Mouse (Mus musculus) WW6 (cell line): ENCODE measurements around the gene Usp21.
"Not testable (repeated sequence)": the region's sequence is repeated elsewhere in the genome, so short reads cannot be mapped to it uniquely, and the experiment has no call there.

ENCODE experiments used
- DNase-seq: peaks from one replicate; pipeline ENCODE4 v3.0.0-alpha.2; 2013; ENCODE audit warnings: low read depth, low spot score

Gene Usp21

DNA sequence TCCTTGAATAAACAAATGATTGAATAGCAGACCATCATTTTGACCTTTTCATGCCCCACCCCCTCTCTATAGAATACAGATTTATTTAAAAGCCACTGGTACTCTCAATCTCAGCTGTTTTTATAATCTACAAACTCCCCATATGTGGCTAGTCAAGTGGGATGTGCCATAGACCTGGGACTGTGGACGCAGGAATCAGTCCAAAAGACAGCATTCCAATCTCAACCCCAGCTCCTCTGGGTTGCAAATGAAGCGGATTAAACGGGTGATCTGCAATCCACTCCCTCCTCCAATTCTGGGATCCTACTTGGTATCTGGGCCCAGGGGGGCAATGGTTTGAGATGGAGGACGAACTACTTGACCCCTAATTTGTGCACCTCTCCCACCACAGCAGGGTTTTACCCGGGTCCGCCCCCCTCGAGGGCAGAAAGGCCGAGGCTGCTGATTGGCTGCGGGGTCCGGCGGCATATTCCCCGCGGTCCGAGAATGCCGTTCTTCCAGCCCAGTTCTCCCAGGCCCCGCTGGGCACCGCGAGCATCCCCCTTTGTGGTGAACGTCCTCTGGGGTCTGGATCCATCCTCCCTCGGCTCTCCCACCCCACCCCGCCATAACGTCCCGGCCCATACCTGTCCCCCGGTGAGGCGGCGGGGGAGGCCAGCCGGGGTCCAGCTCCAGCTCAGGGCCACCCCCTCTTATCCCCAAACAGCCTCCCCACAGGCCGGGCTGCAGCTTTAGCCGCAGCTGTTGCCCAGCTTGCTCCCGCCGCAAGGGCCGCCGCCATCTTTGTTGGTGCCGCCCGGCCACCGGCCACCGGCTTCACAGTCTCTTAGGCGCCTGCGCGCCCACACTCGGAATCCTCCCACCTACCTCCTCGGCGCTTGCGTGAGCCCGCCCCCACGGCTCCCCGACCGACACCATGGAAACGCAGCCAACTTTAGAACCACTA, at the start of gene Usp21:
TSS of gene Usp21 (minus strand) at position 856 of the 946 bp plus-strand sequence.
- DNase-seq, result peak; percentile 80

GRCm38 (mm10) chr1:171330216-171330560, 42.4 kb upstream of the Usp21 start:
- DNase-seq, result no peak

GRCm38 (mm10) chr1:171329433-171330215, 41.8 kb upstream of the Usp21 start:
- DNase-seq, result peak; percentile 70

DNA sequence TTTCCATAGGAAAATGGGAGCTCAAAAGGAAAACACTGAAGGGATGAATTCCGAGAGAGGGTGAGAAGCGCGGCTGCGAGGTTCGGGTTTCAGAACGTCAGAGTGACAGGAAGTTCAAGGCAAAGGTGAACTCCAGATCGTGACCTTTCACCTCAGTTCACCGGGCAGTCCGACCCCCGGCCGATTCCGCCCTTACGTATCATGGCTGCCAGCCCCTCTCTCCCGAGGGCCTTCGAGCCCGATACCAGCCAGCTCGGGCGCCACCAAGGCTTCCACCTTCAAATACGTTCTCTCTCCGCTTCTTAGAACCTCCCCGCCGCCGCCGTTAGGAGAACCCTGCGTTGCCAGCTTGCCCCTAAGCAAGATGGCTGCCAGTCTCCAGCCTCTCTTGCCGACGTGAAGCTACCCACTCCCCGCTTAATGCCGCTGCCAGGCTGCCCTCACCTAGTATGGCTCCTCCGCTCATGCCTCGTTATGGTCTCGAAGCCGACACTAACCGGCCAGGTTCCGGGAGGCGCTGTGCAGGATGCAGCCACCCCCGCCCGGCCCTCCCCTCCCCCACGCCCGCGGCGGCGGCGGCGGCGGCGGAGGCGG, 41.1 kb upstream of the Usp21 start, which contains the start of gene Dedd:
TSS of gene Dedd (plus strand) at position 307 of the 594 bp plus-strand sequence.
- DNase-seq, result peak; percentile 71

DNA sequence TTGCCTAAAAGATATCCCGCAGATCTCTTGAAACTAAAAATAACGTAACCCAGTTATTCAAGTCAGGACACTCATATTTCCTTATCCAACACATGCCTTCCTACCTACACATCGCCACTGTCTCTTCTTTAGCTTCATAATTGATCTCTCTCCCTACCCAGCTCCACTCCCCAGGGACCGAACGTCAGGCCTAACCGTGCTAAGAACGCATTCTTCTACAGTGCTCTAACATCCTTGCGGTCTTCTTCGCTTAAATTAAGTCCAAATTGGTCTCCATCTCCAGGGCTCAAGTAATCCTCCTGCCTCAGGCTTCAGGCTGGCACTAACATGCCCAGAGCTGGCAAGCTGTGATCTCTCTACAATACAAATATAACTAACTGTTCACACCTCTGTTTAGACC, 40.5 kb upstream of the Usp21 start:
- no peak for DNase-seq

DNA sequence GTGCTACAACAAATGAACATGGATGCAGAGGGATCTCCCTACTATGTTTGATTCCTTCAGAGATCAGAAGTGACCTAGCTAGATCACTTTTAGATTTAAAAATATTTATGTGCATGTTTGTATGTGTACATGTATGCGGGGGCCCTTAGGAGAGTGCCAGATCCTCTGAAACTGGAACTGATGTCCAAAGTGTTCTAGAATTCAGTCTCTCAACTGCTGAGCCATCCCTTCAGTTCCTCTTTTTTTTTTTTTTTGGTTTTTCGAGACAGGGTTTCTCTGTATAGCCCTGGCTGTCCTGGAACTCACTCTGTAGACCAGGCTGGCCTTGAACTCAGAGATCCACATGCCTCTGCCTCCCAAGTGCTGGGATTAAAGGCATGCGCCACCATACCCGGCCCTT, 38.8 kb upstream of the Usp21 start:
- not testable (repeated sequence) for DNase-seq

- no peak for DNase-seq
These were observed 37.8 kb upstream of the Usp21 start for GRCm38 (mm10) chr1:171325571-171325970.

- DNase-seq, result no peak
These were observed 34.2 kb upstream of the Usp21 start for GRCm38 (mm10) chr1:171322012-171322411.

DNA sequence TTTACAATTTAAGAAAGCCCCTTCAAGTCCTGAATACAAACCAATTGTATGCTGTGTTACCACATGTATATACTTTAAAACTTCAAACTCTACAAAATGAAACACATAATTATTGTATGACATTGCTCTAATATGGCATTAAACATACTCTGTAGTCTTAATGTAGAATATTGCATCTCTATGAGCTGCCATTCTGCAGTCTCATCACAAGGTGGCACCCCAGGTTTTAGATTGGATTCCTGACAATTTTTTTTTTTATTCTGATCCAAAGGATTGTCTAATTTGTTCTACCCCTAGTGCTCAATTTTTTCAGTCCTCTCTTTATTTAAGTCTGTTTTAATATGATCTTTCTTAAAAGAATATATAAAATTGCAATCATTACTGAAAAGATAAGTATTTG, 33.6 kb upstream of the Usp21 start:
- no peak for DNase-seq

- no peak for DNase-seq
These were observed 32.4 kb upstream of the Usp21 start for GRCm38 (mm10) chr1:171320151-171320550.

DNA sequence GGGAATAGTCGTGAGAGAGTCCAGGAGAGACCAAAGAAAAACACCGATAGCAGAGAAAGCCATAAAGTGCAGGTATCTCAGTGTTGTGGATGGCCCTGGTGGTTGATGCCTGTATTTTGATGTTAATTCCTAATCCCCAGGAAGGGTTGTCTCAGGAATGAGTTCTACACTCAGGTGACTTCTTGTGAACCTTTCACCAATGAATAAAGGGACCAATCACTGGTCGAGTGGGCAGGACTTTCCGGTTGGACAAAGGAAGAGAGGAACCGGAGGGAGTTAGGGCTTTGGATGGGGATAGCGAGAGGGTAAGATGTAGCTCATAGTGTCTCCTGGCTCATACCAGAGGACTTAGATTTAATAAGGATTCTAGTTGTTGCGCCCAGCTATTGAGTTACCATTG, 32.0 kb upstream of the Usp21 start:
- peak; percentile 76 for DNase-seq

DNA sequence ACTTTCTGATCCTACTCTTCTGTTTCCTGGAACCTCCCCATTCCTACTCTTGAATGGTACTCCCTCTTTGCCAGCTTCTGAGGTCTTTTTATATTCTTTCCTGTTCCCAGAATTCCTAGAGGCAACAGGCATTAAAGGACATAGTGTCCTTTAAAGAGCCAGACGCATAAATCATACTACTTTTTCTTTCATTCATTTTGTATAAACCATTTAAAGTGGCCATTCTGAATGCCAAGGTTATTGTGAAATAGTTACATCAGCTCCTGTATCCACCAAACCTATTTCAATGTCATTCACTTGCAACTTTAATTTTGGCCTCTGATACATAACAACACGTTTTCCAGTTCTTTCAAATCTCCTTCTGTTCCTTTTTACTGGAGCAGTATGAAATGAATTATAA, 21.5 kb upstream of the Usp21 start:
- no peak for DNase-seq

GRCm38 (mm10) chr1:171306157-171306556, 18.4 kb upstream of the Usp21 start:
- DNase-seq, result not testable (repeated sequence)

GRCm38 (mm10) chr1:171298226-171298625, 10.4 kb upstream of the Usp21 start:
- DNase-seq, result no peak

- no peak for DNase-seq
These were observed 7.2 kb upstream of the Usp21 start for GRCm38 (mm10) chr1:171295063-171295402.

- DNase-seq, result peak; percentile 61
These were observed 6.7 kb upstream of the Usp21 start, which contains the start of gene Ufc1 for GRCm38 (mm10) chr1:171294298-171295062. Ufc1 (minus strand) TSS chr1:171295024.

- DNase-seq, result no peak
These were observed 6.1 kb upstream of the Usp21 start for GRCm38 (mm10) chr1:171293906-171294297.

- no peak for DNase-seq
These were observed 5.6 kb upstream of the Usp21 start for GRCm38 (mm10) chr1:171293351-171293750.

GRCm38 (mm10) chr1:171288328-171288727, 537 bp upstream of the Usp21 start:
- no peak for DNase-seq

DNA sequence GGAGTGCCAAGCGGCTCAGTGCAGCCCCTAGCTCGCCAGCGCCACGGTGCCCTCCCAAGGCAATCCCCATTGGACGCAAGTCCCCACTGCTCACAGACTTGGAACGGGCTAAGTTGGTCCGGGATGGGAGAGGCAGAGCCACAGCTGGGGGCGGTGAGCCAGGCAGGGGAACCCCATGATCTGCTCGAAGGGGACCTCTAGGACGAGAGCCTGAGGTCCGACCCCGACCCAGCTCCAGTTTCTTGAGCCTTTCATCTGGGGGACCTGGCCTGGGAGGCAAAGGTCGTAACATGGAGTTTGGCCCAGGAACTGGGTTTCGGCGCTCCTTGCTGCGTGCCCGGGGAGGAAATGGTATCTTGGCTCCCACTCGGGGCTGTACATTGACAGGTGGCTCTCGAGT, 1.3 kb downstream of the Usp21 start:
- DNase-seq, result no peak

DNA sequence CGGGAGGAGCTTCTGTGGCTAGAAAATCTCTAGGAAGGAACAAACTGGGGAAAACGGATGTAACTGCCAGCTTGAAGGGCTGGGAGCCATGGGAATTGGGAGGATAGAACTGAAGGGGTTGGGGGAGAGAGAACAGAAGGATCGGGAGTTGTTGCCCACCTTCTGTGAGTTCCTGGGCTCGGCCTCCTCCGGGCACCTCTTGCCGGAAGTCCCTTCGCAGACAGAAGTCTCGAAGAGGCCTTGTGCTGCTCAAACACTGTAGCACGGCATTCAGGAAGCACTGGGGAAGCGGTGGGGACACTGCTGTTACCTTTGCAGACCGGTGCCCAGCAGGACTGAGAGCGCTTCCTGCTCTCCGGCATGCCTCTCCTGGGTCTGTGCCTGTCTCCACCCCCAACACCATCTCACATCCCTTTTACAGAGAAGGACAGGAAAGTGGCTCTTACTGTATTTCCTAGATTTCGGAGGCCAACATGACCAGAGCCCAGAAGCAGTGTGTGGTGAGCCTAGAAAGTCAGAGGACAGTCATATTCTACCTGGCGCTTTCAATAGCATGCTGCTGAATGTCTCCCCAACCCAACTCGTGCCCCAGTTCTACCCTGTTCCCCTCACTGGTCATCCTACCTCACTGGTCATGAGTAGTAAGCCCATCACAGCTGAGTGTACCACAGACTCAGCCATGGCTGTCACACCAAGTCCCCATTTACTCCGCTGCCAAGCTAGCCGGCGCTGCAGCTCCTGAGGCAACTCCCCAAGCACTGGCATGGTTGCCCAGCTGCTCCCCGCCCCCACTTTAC, 2.5 kb downstream of the Usp21 start:
- DNase-seq, result no peak
